Mouse (Mus musculus): ENCODE data around the gene Usp10.

- TF ChIP-seq CTCF (IDR thresholded peaks at IDR 0.05; ENCODE audit: low read depth, low read length) (no peak), POLR2A (IDR thresholded peaks at IDR 0.05; ENCODE audit: extremely low read depth, insufficient read depth, low read length) (no peak)
Observed at GRCm38 (mm10) chr8:119913181-119913580, 3.0 kb downstream of the Usp10 start.
